Mouse (Mus musculus): ENCODE data around the gene Nid1. TPM values are rescaled to one million over a fixed set of nuclear protein-coding genes. Genes with fewer than 3 reads are reported as not detected.
"Not testable (repeated sequence)": the region's sequence is repeated elsewhere in the genome, so short reads cannot be mapped to it uniquely, and the experiment has no call there.

Gene Nid1
- polyA plus RNA-seq, 1 experiment from 2014 or later: 37.8 TPM

GRCm38 (mm10) chr13:13463949-13464348 is 26.6 kb downstream of the Nid1 start:
- Histone ChIP-seq H3K4me1 (ENCODE audit: control insufficient read depth, insufficient read depth, low read length) (no peaks in the 10 kb centered on the region), H3K27ac (ENCODE audit: low read length) (no peak overlapping the region), H3K36me3 (ENCODE audit: control insufficient read depth, insufficient read depth, low read length) (no peaks in the 10 kb centered on the region), H3K9me3 (replicated peaks; ENCODE audit: control insufficient read depth, low read length, poor library complexity, severe bottlenecking) (no peaks in the 10 kb centered on the region), H3K27me3 (ENCODE audit: control insufficient read depth, insufficient read depth, low read depth, low read length) (no peaks in the 10 kb centered on the region), H3K9ac (ENCODE audit: low read depth, low read length) (no peak overlapping the region), H3K4me3 (ENCODE audit: low read depth, low read length) (no peak overlapping the region), H3K4me2 (ENCODE audit: low read length) (no peak overlapping the region)
- ATAC-seq: no peak
- WGBS: 90% methylated on average over 3 of the region's 3 CpGs

- not testable (repeated sequence) for H3K9ac ChIP-seq (ENCODE audit: low read depth, low read length); H3K36me3 ChIP-seq (ENCODE audit: control insufficient read depth, insufficient read depth, low read length); ATAC-seq; H3K4me2 ChIP-seq (ENCODE audit: low read length); H3K4me1 ChIP-seq (ENCODE audit: control insufficient read depth, insufficient read depth, low read length); H3K27ac ChIP-seq (ENCODE audit: low read length); H3K9me3 ChIP-seq (replicated peaks; ENCODE audit: control insufficient read depth, low read length, poor library complexity, severe bottlenecking); H3K27me3 ChIP-seq (ENCODE audit: control insufficient read depth, insufficient read depth, low read depth, low read length); H3K4me3 ChIP-seq (ENCODE audit: low read depth, low read length)
Measured at GRCm38 (mm10) chr13:13467249-13467648, 29.9 kb downstream of the Nid1 start.

GRCm38 (mm10) chr13:13468513-13468912 is 31.2 kb downstream of the Nid1 start:
- H3K4me1 ChIP-seq (ENCODE audit: control insufficient read depth, insufficient read depth, low read length): no peaks in the 10 kb centered on the region
- H3K27ac ChIP-seq (ENCODE audit: low read length): no peak overlapping the region
- ATAC-seq: no peak
- no peak overlapping the region for H3K9ac ChIP-seq (ENCODE audit: low read depth, low read length)
- WGBS: 77% methylated on average over 4 of the region's 4 CpGs
- no peaks in the 10 kb centered on the region for H3K27me3 ChIP-seq (ENCODE audit: control insufficient read depth, insufficient read depth, low read depth, low read length)
- no peak overlapping the region for H3K4me2 ChIP-seq (ENCODE audit: low read length)
- no peaks in the 10 kb centered on the region for H3K36me3 ChIP-seq (ENCODE audit: control insufficient read depth, insufficient read depth, low read length)
- H3K9me3 ChIP-seq (replicated peaks; ENCODE audit: control insufficient read depth, low read length, poor library complexity, severe bottlenecking): no peaks in the 10 kb centered on the region
- no peak overlapping the region for H3K4me3 ChIP-seq (ENCODE audit: low read depth, low read length)

GRCm38 (mm10) chr13:13471334-13471757 is 34.0 kb downstream of the Nid1 start:
- no peak overlapping the region for H3K4me3 ChIP-seq (ENCODE audit: low read depth, low read length)
- 85% methylated on average over 3 of the region's 3 CpGs for WGBS
- H3K9me3 ChIP-seq (replicated peaks; ENCODE audit: control insufficient read depth, low read length, poor library complexity, severe bottlenecking): no peaks in the 10 kb centered on the region
- no peak overlapping the region for H3K27ac ChIP-seq (ENCODE audit: low read length)
- H3K27me3 ChIP-seq (ENCODE audit: control insufficient read depth, insufficient read depth, low read depth, low read length): no peaks in the 10 kb centered on the region
- no peak for ATAC-seq
- H3K4me1 ChIP-seq (ENCODE audit: control insufficient read depth, insufficient read depth, low read length): no peaks in the 10 kb centered on the region
- H3K9ac ChIP-seq (ENCODE audit: low read depth, low read length): no peak overlapping the region
- H3K4me2 ChIP-seq (ENCODE audit: low read length): no peak overlapping the region
- no peaks in the 10 kb centered on the region for H3K36me3 ChIP-seq (ENCODE audit: control insufficient read depth, insufficient read depth, low read length)

- not testable (repeated sequence) for H3K4me2 ChIP-seq (ENCODE audit: low read length); H3K36me3 ChIP-seq (ENCODE audit: control insufficient read depth, insufficient read depth, low read length); H3K9ac ChIP-seq (ENCODE audit: low read depth, low read length); ATAC-seq; H3K4me1 ChIP-seq (ENCODE audit: control insufficient read depth, insufficient read depth, low read length); H3K27me3 ChIP-seq (ENCODE audit: control insufficient read depth, insufficient read depth, low read depth, low read length); H3K9me3 ChIP-seq (replicated peaks; ENCODE audit: control insufficient read depth, low read length, poor library complexity, severe bottlenecking); H3K4me3 ChIP-seq (ENCODE audit: low read depth, low read length); H3K27ac ChIP-seq (ENCODE audit: low read length)
- WGBS: 59% methylated on average over 2 of the region's 3 CpGs
Measured at GRCm38 (mm10) chr13:13474464-13474863, 37.1 kb downstream of the Nid1 start.

- WGBS: 43% methylated on average over 2 of the region's 2 CpGs
- H3K4me1 ChIP-seq (ENCODE audit: control insufficient read depth, insufficient read depth, low read length): no peaks in the 10 kb centered on the region
Measured at GRCm38 (mm10) chr13:13474991-13475390, 37.6 kb downstream of the Nid1 start.

GRCm38 (mm10) chr13:13476568-13476967 is 39.2 kb downstream of the Nid1 start:
- H3K9me3 ChIP-seq (replicated peaks; ENCODE audit: control insufficient read depth, low read length, poor library complexity, severe bottlenecking): no peaks in the 10 kb centered on the region
- no peaks in the 10 kb centered on the region for H3K27me3 ChIP-seq (ENCODE audit: control insufficient read depth, insufficient read depth, low read depth, low read length)
- 94% methylated on average over 2 of the region's 2 CpGs for WGBS
- 0 out of 2 replicates have a peak, but pooled peaks cover 4% of the 10 kb centered on the region for H3K4me1 ChIP-seq (ENCODE audit: control insufficient read depth, insufficient read depth, low read length)
- H3K27ac ChIP-seq (ENCODE audit: low read length): no peak overlapping the region
- ATAC-seq: no peak
- H3K9ac ChIP-seq (ENCODE audit: low read depth, low read length): no peak overlapping the region
- no peak overlapping the region for H3K4me2 ChIP-seq (ENCODE audit: low read length)
- no peaks in the 10 kb centered on the region for H3K36me3 ChIP-seq (ENCODE audit: control insufficient read depth, insufficient read depth, low read length)
- no peak overlapping the region for H3K4me3 ChIP-seq (ENCODE audit: low read depth, low read length)

More at GRCm38 (mm10) chr13:13474991-13475390, 37.6 kb downstream of the Nid1 start:
- Histone ChIP-seq H3K4me2 (ENCODE audit: low read length) (no peak overlapping the region), H3K9ac (ENCODE audit: low read depth, low read length) (no peak overlapping the region), H3K9me3 (replicated peaks; ENCODE audit: control insufficient read depth, low read length, poor library complexity, severe bottlenecking) (no peaks in the 10 kb centered on the region), H3K27me3 (ENCODE audit: control insufficient read depth, insufficient read depth, low read depth, low read length) (no peaks in the 10 kb centered on the region), H3K36me3 (ENCODE audit: control insufficient read depth, insufficient read depth, low read length) (no peaks in the 10 kb centered on the region), H3K4me3 (ENCODE audit: low read depth, low read length) (no peak overlapping the region), H3K27ac (ENCODE audit: low read length) (no peak overlapping the region)
- no peak for ATAC-seq

- WGBS: 89% methylated on average over 2 of the region's 2 CpGs
- Histone ChIP-seq H3K4me2 (ENCODE audit: low read length) (no peak overlapping the region), H3K9ac (ENCODE audit: low read depth, low read length) (no peak overlapping the region), H3K4me1 (ENCODE audit: control insufficient read depth, insufficient read depth, low read length) (0 out of 2 replicates have a peak, but pooled peaks cover 4% of the 10 kb centered on the region), H3K4me3 (ENCODE audit: low read depth, low read length) (no peak overlapping the region), H3K36me3 (ENCODE audit: control insufficient read depth, insufficient read depth, low read length) (no peaks in the 10 kb centered on the region), H3K27ac (ENCODE audit: low read length) (no peak overlapping the region), H3K27me3 (ENCODE audit: control insufficient read depth, insufficient read depth, low read depth, low read length) (no peaks in the 10 kb centered on the region), H3K9me3 (replicated peaks; ENCODE audit: control insufficient read depth, low read length, poor library complexity, severe bottlenecking) (no peaks in the 10 kb centered on the region)
- no peak for ATAC-seq
Measured at GRCm38 (mm10) chr13:13477046-13477445, 39.7 kb downstream of the Nid1 start.

GRCm38 (mm10) chr13:13479986-13480385 is 42.6 kb downstream of the Nid1 start:
- Histone ChIP-seq H3K27ac (ENCODE audit: low read length) (no peak overlapping the region), H3K36me3 (ENCODE audit: control insufficient read depth, insufficient read depth, low read length) (no peaks in the 10 kb centered on the region), H3K4me2 (ENCODE audit: low read length) (no peak overlapping the region), H3K9ac (ENCODE audit: low read depth, low read length) (no peak overlapping the region), H3K9me3 (replicated peaks; ENCODE audit: control insufficient read depth, low read length, poor library complexity, severe bottlenecking) (no peaks in the 10 kb centered on the region), H3K4me3 (ENCODE audit: low read depth, low read length) (no peak overlapping the region), H3K4me1 (ENCODE audit: control insufficient read depth, insufficient read depth, low read length) (0 out of 2 replicates have a peak, but pooled peaks cover 4% of the 10 kb centered on the region), H3K27me3 (ENCODE audit: control insufficient read depth, insufficient read depth, low read depth, low read length) (no peaks in the 10 kb centered on the region)
- 6% methylated on average over 2 of the region's 2 CpGs for WGBS
- ATAC-seq: peak; percentile 13; the same call in 1 of the 2 replicates
